Mouse (Mus musculus) brain, embryonic 18.5 days (tissue): ENCODE results near the gene Gdf10.

ENCODE experiments used
- DNase-seq: peaks from one replicate; pipeline ENCODE4 v3.0.0-alpha.2; 2012; ENCODE audit warnings: low read depth, low spot score

Gdf10 gene

GRCm38 (mm10) chr14:33939117-33939516 is 15.7 kb downstream of the Gdf10 start:
- no peak for DNase-seq

GRCm38 (mm10) chr14:33940739-33941138 is 17.4 kb downstream of the Gdf10 start, which contains the start of gene Gdf2:
Gdf2 (plus strand) TSS chr14:33941039.
- no peak for DNase-seq

- DNase-seq = no peak
Observed at GRCm38 (mm10) chr14:33942222-33942621, 18.8 kb downstream of the Gdf10 start.

GRCm38 (mm10) chr14:33946125-33946524 is 22.7 kb downstream of the Gdf10 start:
- no peak for DNase-seq

- no peak for DNase-seq
Observed at GRCm38 (mm10) chr14:33952233-33952981, 29.0 kb downstream of the Gdf10 start.

- no peak for DNase-seq
Observed at GRCm38 (mm10) chr14:33953761-33954160, 30.4 kb downstream of the Gdf10 start, which contains the start of gene Rbp3. Rbp3 (plus strand) TSS chr14:33954003.

GRCm38 (mm10) chr14:33956055-33956454 is 32.7 kb downstream of the Gdf10 start:
- DNase-seq = no peak

- DNase-seq = no peak
Observed at GRCm38 (mm10) chr14:33958186-33958585, 34.8 kb downstream of the Gdf10 start.

- DNase-seq = no peak
Observed at GRCm38 (mm10) chr14:33958841-33959240, 35.5 kb downstream of the Gdf10 start.

GRCm38 (mm10) chr14:33959341-33959740 is 36.0 kb downstream of the Gdf10 start:
- DNase-seq = no peak

- no peak for DNase-seq
Observed at GRCm38 (mm10) chr14:33965675-33966074, 42.3 kb downstream of the Gdf10 start.

GRCm38 (mm10) chr14:33972679-33973078 is 49.3 kb downstream of the Gdf10 start:
- DNase-seq = no peak

- DNase-seq = no peak
Observed at GRCm38 (mm10) chr14:33974752-33975151, 51.4 kb downstream of the Gdf10 start.

- DNase-seq = no peak
Observed at GRCm38 (mm10) chr14:33977748-33978147, 54.4 kb downstream of the Gdf10 start.

GRCm38 (mm10) chr14:33978604-33979059 is 55.2 kb downstream of the Gdf10 start, which contains the start of gene Zfp488:
Zfp488 (minus strand) TSS chr14:33978764.
- no peak for DNase-seq
